Mouse (Mus musculus) liver, embryonic 14 days (tissue): ENCODE results near the gene Cd300c2. TPM values are rescaled to one million over a fixed set of nuclear protein-coding genes. Genes with fewer than 3 reads are reported as not detected.

Source experiments
- polyA plus RNA-seq: library from polyadenylated mRNA; depleted of rRNA; stranded (reverse); fragments of >200 nt; gene quantifications from 2 replicates; pipeline ENCODE4 v1.2.3, GENCODE M21; 2012; rRNA removed

Cd300c2 gene
- polyA plus RNA-seq = 4.0 and 6.0 TPM in 2 replicates

DNA sequence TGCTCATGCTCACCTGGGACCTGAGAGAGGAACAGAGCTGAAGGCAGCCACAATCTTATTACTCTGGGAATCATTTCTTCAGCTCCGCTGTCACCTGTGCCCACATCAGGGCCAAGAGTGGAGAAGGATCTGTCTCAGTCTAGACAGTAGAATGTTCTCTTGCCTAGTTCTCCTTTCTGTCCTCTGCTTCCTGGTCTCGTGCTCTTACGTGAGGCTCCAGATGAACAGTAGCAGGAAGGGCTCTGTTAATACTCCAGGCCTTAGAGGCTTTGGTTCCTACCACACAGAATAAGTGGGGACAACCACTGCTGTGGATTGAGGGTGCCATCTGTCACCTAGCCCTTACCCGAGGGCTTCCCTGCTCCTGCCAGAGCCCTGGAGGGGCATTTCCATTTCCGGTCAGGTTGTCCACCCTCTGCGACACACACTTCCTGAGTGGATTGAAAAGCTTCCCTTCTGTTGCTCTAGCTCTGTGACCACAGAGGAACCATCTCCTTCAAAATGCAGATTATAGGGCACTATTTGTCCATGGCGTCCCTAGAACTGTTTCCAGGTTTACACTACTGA lies at the start of gene Cd300c2:
Cd300c2 (minus strand) TSS at position 407 of the 567 bp plus-strand sequence.

GRCm38 (mm10) chr11:115048259-115048658 lies 46.6 kb upstream of the Cd300c2 start, which contains the start of gene Cd300ld3:
Cd300ld3 (minus strand) TSS chr11:115048409.

DNA sequence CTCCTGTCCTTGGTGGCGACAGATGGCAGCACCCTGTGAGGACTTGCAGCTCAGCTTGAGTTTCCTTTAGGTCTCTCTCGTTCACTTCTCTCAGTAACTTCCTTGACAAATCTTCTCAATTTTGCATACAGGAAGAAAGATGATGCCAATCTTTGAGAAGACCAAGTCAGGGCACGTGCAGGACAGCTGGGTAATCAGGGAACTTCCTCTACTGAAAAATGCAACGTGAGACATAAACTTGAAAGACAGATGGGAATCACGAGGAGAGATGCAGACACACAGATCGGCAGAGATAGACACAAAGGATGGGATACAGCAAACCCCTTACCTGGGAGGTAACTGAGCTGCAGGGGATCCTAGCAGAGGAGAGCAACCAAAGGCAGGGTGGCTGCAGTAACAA lies 36.0 kb upstream of the Cd300c2 start, which contains the start of gene Cd300ld5:
Cd300ld5 (minus strand) TSS at position 101 of the 400 bp plus-strand sequence.

GRCm38 (mm10) chr11:115026912-115027311 lies 25.2 kb upstream of the Cd300c2 start, which contains the start of gene Cd300ld4:
Cd300ld4 (minus strand) TSS chr11:115027012.

GRCm38 (mm10) chr11:115016093-115016492 lies 14.4 kb upstream of the Cd300c2 start, which contains the start of gene Cd300ld2:
Cd300ld2 (minus strand) TSS chr11:115016193.

GRCm38 (mm10) chr11:114989793-114990192 lies 11.9 kb downstream of the Cd300c2 start, which contains the start of gene Cd300ld:
Cd300ld (minus strand) TSS chr11:114989922.

DNA sequence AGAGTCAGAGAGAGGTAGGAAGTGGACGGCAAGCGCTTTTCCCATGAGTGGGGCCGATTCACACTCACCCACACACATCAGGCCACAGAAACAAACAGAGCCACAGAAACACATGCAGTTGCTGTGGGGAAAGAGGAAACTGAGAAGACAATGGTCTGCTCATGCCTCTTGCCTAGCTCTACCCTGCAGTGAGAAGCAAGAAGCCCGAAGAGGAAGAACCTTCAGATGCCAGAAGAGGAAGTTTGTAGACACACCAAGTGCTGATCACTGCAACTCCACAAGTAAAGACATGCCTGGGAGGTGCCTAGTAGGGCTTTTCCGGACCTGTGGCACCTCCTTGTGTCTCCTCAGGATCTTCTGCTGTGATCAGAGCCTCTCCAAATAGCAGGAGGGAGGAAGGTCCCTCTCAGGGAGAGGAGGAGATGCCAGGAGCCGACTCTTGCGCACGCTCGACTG lies 32.9 kb downstream of the Cd300c2 start, which contains the start of gene Cd300c:
Cd300c (minus strand) TSS at position 406 of the 456 bp plus-strand sequence.

Other genes with a start within 250 kb of the Cd300c2 start
- 0.10 and 0.14 TPM in 2 replicates for gene Kif19a, start 236.5 kb downstream of the Cd300c2 start, polyA plus RNA-seq
- 0.07 TPM in 1 of 2 replicates, not detected in the other for gene Btbd17, start 205.9 kb downstream of the Cd300c2 start, polyA plus RNA-seq
- gene Gpr142, start 203.0 kb downstream of the Cd300c2 start, polyA plus RNA-seq = not detected in 2 replicates
- 4.4 and 5.2 TPM in 2 replicates for gene Gprc5c, start 150.7 kb downstream of the Cd300c2 start, polyA plus RNA-seq
- 1.9 and 2.8 TPM in 2 replicates for gene Cd300a, start 111.8 kb downstream of the Cd300c2 start, polyA plus RNA-seq
- 0.56 and 0.58 TPM in 2 replicates for gene Cd300lb, start 67.5 kb downstream of the Cd300c2 start, polyA plus RNA-seq
- gene Cd300c, start 32.7 kb downstream of the Cd300c2 start, polyA plus RNA-seq = 0.08 and 0.09 TPM in 2 replicates
- gene Cd300ld, start 12.0 kb downstream of the Cd300c2 start, polyA plus RNA-seq = 0.85 and 1.1 TPM in 2 replicates
- gene Cd300ld2, start 14.3 kb upstream of the Cd300c2 start, polyA plus RNA-seq = not detected in 2 replicates
- gene Cd300ld4, start 25.1 kb upstream of the Cd300c2 start, polyA plus RNA-seq = 0.07 TPM in 1 of 2 replicates, not detected in the other
- gene Cd300ld5, start 35.9 kb upstream of the Cd300c2 start, polyA plus RNA-seq = 0.06 and 0.15 TPM in 2 replicates
- 0.53 and 0.97 TPM in 2 replicates for gene Cd300ld3, start 46.5 kb upstream of the Cd300c2 start, polyA plus RNA-seq
- gene Cd300e, start 60.3 kb upstream of the Cd300c2 start, polyA plus RNA-seq = 0.50 and 0.73 TPM in 2 replicates
- gene Rab37, start 89.6 kb upstream of the Cd300c2 start, polyA plus RNA-seq = 1.6 and 1.8 TPM in 2 replicates
- 1.7 and 2.1 TPM in 2 replicates for gene Cd300lf, start 132.1 kb upstream of the Cd300c2 start, polyA plus RNA-seq
- gene Slc9a3r1, start 161.5 kb upstream of the Cd300c2 start, polyA plus RNA-seq = 37.4 and 43.9 TPM in 2 replicates
- gene Tmem104, start 185.6 kb upstream of the Cd300c2 start, polyA plus RNA-seq = 1.2 and 1.7 TPM in 2 replicates
- 7.6 and 9.0 TPM in 2 replicates for gene Nat9, start 186.0 kb upstream of the Cd300c2 start, polyA plus RNA-seq